Mouse (Mus musculus): ENCODE data around the gene Ogfr.

DNA sequence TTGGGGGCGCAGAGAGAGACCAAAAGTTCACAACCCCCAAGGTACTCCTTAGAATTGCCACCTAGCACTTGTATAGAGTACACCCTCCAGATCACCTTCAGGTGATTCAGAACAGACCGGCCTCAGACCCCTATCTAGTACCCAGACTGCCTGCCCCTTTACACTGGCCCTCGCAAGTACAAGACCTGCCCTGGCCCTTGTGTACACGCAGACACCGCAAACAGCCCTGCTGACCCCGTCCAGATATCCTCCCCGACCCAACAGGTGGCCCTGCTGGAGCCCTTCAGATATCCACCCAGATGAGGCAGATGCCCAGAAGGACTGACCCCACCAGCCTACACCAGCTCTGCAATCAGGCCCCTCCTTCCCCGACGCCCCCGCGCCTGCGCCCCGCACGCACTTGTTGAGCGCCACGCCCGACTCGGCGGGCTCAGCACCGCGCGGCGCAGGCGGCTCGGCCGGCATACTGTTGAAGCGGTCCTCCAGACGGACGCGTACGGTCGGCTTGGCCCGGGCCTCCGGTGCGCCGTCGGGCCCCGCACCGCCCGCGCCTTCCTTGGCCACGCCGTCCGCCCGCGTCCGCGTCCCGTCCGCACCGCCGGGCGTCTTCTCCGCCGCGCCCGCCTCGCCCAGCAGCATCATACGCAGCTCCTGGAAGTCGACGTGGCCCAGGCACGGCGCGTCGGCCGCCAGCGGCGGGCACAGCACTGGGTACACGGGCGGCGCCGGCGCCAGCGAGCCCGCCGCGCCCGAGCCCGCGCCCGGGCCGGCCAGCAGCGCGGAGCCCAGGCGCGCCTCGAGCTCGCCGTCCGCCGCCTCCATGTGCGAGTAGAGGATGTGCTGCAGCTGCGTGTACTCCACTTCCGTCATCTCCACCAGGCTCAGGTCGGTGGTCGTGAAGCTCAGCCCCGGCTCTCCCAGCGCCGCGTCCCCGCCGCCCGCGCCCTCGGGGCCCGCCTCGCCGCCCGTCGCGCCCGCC is 52.8 kb downstream of the Ogfr start:
- peak; percentile 51 for TF ChIP-seq POLR2A (IDR thresholded peaks at IDR 0.05; ENCODE audit: control insufficient read depth, low read depth, low read length)
- TF ChIP-seq CTCF (IDR thresholded peaks at IDR 0.05; ENCODE audit: control insufficient read depth, insufficient read depth, insufficient replicate concordance, low read depth, low read length): no peak
